Mouse (Mus musculus): ENCODE measurements around the gene Elp4. TPM values are rescaled to one million over a fixed set of nuclear protein-coding genes. Genes with fewer than 3 reads are reported as not detected.

Elp4 gene
- polyA plus RNA-seq, 1 experiment, result 7.4 TPM

DNA sequence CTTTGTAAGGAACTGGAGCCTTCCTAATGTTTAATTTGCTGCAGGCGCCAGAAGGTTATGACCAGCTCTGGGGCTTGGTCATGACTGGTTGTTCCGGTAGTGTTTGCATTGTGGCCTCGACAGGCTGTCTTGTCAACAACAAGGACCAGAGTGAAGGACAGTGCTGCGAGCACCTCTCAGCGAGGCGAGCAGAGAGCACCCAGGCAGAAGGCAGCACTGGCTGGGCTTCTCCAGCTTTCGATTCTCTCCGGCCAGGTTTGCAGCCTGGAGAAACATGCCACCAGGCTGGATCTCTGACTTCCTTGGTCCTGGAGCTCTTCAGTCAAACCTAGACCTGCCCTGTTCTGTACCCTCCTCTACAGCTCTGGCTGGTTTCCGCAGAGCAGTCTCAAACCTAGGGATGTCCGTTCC, 241.3 kb downstream of the Elp4 start:
- Histone ChIP-seq H3K4me3 (ENCODE audit: insufficient read depth, low read length) (0 out of 2 replicates have a peak overlapping the region, but pooled peaks have one; percentile 1), H3K27ac (ENCODE audit: insufficient read depth, low read depth, low read length) (no peak overlapping the region), H3K4me1 (ENCODE audit: control insufficient read depth, insufficient read depth, low read length) (no peaks in the 10 kb centered on the region)
- TF ChIP-seq POLR2A (IDR thresholded peaks at IDR 0.05; ENCODE audit: borderline replicate concordance, low read depth, low read length), result no peak
- no peak for TF ChIP-seq CTCF (IDR thresholded peaks at IDR 0.05; ENCODE audit: low read depth, low read length)

DNA sequence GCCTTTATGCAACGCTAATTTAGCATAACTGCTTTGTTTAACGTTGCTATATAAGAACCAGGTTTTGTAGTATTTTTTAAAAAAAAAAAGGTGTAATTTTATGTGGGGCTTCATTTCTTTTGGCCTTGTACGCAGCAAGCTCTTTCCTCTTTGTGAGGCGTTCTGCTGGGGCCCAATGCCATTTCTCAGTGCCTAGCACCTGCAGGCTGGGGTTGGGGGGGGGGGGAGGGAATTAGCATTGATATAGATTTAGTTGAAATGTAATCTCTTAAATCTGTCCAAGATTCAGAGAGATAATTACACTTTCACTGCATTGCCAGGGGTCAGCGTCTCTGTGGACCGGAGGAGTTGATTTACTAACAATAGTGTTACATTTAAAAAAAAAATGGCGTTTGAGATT, 241.8 kb downstream of the Elp4 start:
- TF ChIP-seq CTCF (IDR thresholded peaks at IDR 0.05; ENCODE audit: low read depth, low read length) (no peak), POLR2A (IDR thresholded peaks at IDR 0.05; ENCODE audit: borderline replicate concordance, low read depth, low read length) (no peak)
- H3K27ac ChIP-seq (ENCODE audit: insufficient read depth, low read depth, low read length), result no peak overlapping the region
- no peaks in the 10 kb centered on the region for H3K4me1 ChIP-seq (ENCODE audit: control insufficient read depth, insufficient read depth, low read length)
- no peak overlapping the region for H3K4me3 ChIP-seq (ENCODE audit: insufficient read depth, low read length)

DNA sequence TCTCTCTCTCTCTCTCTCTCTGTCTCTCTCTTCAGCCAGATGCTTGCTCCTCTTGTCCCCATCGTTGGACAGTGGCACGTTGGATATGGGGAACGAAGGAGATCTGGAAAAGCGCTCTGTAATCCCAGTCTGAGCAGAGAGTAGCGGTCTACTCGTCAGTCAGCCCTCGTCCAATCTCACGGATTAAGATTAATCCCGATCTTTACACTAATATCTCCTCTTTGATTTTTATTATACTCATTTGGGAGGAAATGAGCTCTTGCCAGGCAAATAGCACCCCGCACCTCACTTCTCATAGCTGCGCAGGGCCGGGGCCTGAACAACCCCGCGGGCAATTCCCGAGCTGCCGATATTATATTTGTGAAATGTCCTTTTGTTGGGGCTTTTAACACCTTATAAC, 242.2 kb downstream of the Elp4 start:
- no peak for TF ChIP-seq CTCF (IDR thresholded peaks at IDR 0.05; ENCODE audit: low read depth, low read length)
- Histone ChIP-seq H3K27ac (ENCODE audit: insufficient read depth, low read depth, low read length) (no peak overlapping the region), H3K4me1 (ENCODE audit: control insufficient read depth, insufficient read depth, low read length) (no peaks in the 10 kb centered on the region), H3K4me3 (ENCODE audit: insufficient read depth, low read length) (no peak overlapping the region)

DNA sequence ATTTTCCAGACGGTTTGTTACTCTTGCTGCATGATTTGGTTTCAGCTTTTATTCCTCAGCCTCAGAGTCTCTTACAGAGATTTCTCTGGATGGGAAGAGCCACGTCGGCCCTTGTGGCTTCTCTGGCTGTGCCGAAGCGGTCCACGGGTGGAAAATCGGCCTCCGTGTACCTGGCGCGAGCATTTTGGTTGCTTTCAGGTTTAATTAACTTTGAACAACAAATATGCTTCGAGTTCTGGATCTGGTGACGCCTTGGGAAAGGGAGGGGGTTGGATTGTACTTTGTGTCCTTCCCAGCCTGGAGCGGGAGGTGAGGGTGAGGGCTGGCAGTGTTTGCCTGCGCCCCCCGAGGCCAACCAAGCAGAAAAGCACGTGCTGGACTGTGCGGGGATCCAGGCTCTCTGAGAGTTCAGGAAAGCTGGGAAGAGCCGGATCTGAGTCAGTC, 242.7 kb downstream of the Elp4 start:
- Histone ChIP-seq H3K4me1 (ENCODE audit: control insufficient read depth, insufficient read depth, low read length) (no peaks in the 10 kb centered on the region), H3K4me3 (ENCODE audit: insufficient read depth, low read length) (no peak overlapping the region), H3K27ac (ENCODE audit: insufficient read depth, low read depth, low read length) (no peak overlapping the region)
- TF ChIP-seq CTCF (IDR thresholded peaks at IDR 0.05; ENCODE audit: low read depth, low read length) (no peak), POLR2A (IDR thresholded peaks at IDR 0.05; ENCODE audit: borderline replicate concordance, low read depth, low read length) (no peak)

DNA sequence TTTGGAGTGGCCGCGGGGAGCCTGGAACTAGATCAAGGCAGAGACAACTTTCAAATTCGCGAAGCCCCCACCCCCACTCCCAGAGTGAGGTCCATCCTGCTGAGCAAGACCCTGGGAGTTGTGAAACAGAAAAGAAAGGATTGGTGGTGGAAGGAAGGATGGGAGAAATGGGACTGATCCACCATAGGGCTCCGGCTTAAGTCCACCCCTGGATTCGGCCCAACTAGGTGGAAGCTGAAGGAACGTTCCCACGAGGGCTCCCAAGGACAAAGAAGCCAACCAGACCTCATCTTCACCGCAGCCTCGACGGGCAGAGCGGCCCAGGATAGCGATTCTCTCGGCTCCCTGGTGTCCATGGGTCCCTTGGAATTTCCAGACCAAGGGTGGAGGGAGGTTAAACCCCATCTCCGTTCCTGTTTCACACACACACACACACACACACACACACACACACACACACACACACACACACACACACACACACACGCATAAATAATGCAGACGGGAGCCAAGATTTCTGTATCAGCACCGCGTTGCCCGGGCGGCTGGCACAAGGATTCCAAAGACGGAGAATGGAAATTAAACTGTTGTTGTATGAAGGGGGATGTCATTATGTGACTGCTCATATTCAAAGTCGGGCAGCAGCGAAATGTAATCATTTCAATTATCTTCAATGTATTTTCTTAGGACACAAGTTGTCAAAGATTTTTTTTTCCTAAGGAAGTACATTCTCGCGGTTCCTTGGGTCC, 243.3 kb downstream of the Elp4 start:
- no peak for TF ChIP-seq CTCF (IDR thresholded peaks at IDR 0.05; ENCODE audit: low read depth, low read length)
- no peak for TF ChIP-seq POLR2A (IDR thresholded peaks at IDR 0.05; ENCODE audit: borderline replicate concordance, low read depth, low read length)
- Histone ChIP-seq H3K4me3 (ENCODE audit: insufficient read depth, low read length) (no peak overlapping the region), H3K27ac (ENCODE audit: insufficient read depth, low read depth, low read length) (no peak overlapping the region), H3K4me1 (ENCODE audit: control insufficient read depth, insufficient read depth, low read length) (no peaks in the 10 kb centered on the region)

DNA sequence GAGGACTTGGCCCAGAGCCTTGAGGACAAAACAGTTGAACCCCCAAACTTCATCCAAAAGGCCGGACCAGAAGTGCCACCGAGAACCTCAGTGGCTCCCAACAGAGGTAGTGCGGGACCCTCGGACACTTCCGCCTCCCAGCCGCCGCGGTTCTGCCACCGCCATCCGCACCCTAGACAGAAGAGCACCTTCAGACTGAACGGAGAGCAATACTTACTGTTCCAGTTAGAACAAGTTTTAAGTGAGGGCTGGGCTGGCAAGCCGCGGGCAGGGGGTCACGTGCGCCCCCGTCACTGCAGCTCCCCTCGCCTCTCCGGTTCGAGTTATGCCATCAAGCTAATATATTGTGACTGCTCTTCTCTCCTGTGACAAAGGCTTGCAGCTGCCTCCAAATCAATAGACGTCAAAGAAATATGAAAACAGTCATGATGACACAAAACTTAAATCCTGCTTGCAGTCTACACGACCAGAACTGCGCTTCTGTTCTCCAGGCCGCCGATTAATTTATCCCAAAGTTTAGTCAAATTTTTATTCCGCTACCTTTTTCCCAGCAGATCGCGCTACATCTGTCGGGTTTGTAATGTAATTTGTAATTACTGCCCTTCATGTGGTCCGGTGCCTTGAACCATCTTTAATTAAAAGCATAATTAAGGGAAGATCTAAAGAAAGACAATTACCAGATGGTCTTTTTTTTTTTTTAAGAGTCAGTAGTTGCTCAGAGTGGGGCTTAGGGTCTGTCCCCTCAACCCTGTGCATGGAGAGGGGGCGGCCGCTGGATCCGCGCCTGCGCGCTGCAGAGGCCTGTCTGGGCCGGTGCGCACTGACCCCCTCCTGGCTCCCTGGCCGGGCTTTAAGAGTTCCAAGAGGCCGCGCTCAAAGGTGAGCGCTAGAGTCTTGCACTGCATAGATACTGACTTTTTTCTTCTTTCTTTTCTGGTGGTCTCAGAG, 244.2 kb downstream of the Elp4 start:
- Histone ChIP-seq H3K27ac (ENCODE audit: insufficient read depth, low read depth, low read length) (no peak overlapping the region), H3K4me1 (ENCODE audit: control insufficient read depth, insufficient read depth, low read length) (no peaks in the 10 kb centered on the region), H3K4me3 (ENCODE audit: insufficient read depth, low read length) (no peak overlapping the region)
- TF ChIP-seq POLR2A (IDR thresholded peaks at IDR 0.05; ENCODE audit: borderline replicate concordance, low read depth, low read length) (no peak), CTCF (IDR thresholded peaks at IDR 0.05; ENCODE audit: low read depth, low read length) (no peak)

DNA sequence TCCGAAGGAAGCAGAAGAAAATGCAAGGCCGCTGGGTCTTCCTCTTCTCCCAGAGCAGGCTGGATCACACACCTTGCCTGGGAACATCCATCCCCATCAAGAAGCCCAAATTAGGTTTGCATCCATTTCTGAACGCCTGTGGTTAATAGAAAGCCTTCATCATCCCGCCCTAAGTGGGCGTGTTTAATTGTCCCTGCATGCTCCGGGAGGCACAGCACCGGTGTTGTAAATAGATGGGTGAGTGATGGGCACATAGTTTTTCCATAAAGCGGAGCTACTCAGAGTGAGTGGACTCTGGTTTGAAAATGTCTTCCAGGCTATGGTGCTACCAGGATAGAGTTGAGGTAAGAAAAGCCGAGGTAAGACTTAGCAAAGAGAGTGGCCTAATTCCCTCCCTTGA, 245.0 kb downstream of the Elp4 start:
- Histone ChIP-seq H3K27ac (ENCODE audit: insufficient read depth, low read depth, low read length) (no peak overlapping the region), H3K4me1 (ENCODE audit: control insufficient read depth, insufficient read depth, low read length) (no peaks in the 10 kb centered on the region), H3K4me3 (ENCODE audit: insufficient read depth, low read length) (no peak overlapping the region)
- TF ChIP-seq POLR2A (IDR thresholded peaks at IDR 0.05; ENCODE audit: borderline replicate concordance, low read depth, low read length), result no peak
- TF ChIP-seq CTCF (IDR thresholded peaks at IDR 0.05; ENCODE audit: low read depth, low read length), result no peak

DNA sequence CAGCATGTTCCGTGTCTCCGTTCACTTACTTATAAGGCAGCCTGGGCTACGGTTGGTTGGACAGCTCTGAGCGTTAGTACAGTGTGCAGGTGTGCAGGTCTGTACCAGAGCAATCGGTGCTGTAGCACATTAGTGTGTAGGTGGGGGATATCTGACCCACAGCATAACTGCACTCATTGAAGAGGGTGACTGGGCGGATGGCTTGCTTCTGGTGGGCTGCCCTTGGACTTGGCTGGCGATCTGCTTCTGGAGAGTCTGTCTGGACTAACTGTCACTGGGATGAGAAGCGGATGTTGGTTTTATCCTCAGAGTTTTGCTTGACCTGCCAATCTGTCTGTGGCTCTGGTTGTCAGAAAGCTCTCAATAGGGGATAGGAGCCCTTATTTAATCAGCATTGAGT, 247.9 kb downstream of the Elp4 start:
- TF ChIP-seq CTCF (IDR thresholded peaks at IDR 0.05; ENCODE audit: low read depth, low read length) (no peak), POLR2A (IDR thresholded peaks at IDR 0.05; ENCODE audit: borderline replicate concordance, low read depth, low read length) (no peak)
- H3K4me3 ChIP-seq (ENCODE audit: insufficient read depth, low read length), result no peak overlapping the region
- H3K4me1 ChIP-seq (ENCODE audit: control insufficient read depth, insufficient read depth, low read length), result no peaks in the 10 kb centered on the region
- H3K27ac ChIP-seq (ENCODE audit: insufficient read depth, low read depth, low read length), result no peak overlapping the region

Other genes with a start within 250 kb of the Elp4 start
- gene Pax6, start 235.7 kb downstream of the Elp4 start, polyA plus RNA-seq (2012; ENCODE audit: insufficient read depth, insufficient read length, missing spikeins), result not detected in 2 replicates
- gene Immp1l, start 74 bp upstream of the Elp4 start, polyA plus RNA-seq (2012; ENCODE audit: insufficient read depth, insufficient read length, missing spikeins), result 22.0 and 29.8 TPM in 2 replicates
- 21.1 and 26.6 TPM in 2 replicates for gene Dnajc24, start 99.0 kb upstream of the Elp4 start, polyA plus RNA-seq (2012; ENCODE audit: insufficient read depth, insufficient read length, missing spikeins)

Measured in bone marrow macrophage, adult 2 months (primary cell).